Mouse (Mus musculus) limb, embryonic 13.5 days (tissue): ENCODE results near the gene Bnip2. TPM values are rescaled to one million over a fixed set of nuclear protein-coding genes. Genes with fewer than 3 reads are reported as not detected.
A peak's percentile ranks its signal among the peaks of the same experiment; 100 is the strongest.

Experiments used
- ATAC-seq: fragments of 200-750 bp; cut with Nextera tagmentation; 2 replicates; pipeline ENCODE4 v1.8.0; 2017; ENCODE audit warnings: low read depth, moderate number of reproducible peaks, moderate TSS enrichment; ENCODE audit not compliant: low FRiP score
- H3K27ac ChIP-seq: fragments of 300-500 bp; sonication (generic); 2 replicates; pipeline ENCODE4 v1.5.1; 2015; ENCODE audit warnings: inconsistent platforms, mild to moderate bottlenecking, moderate library complexity
- H3K27me3 ChIP-seq: fragments of 300-500 bp; sonication (generic); 2 replicates; pipeline ENCODE4 v1.6.1; 2015; ENCODE audit warnings: mild to moderate bottlenecking, inconsistent platforms
- H3K36me3 ChIP-seq: fragments of 300-500 bp; sonication (generic); 2 replicates; pipeline ENCODE4 v1.6.1; 2015; ENCODE audit warnings: inconsistent platforms, mild to moderate bottlenecking, moderate library complexity
- H3K4me1 ChIP-seq: fragments of 300-500 bp; sonication (generic); 2 replicates; pipeline ENCODE4 v1.6.1; 2015; ENCODE audit warnings: inconsistent platforms
- H3K4me2 ChIP-seq: fragments of 300-500 bp; sonication (generic); replicated peaks from 2 replicates; pipeline ENCODE4 v1.6.1; 2015; ENCODE audit warnings: inconsistent platforms, mild to moderate bottlenecking, moderate library complexity
- H3K4me3 ChIP-seq: fragments of 300-500 bp; sonication (generic); 2 replicates; pipeline ENCODE4 v1.5.1; 2015; ENCODE audit warnings: moderate library complexity, mild to moderate bottlenecking, inconsistent platforms
- H3K9ac ChIP-seq: fragments of 300-500 bp; sonication (generic); 2 replicates; pipeline ENCODE4 v1.6.1; 2015; ENCODE audit warnings: mild to moderate bottlenecking, inconsistent platforms
- H3K9me3 ChIP-seq: fragments of 300-500 bp; sonication (generic); 2 replicates; pipeline ENCODE4 v1.6.1; 2016; ENCODE audit warnings: inconsistent platforms
- WGBS: fragments of 180-500 bp; shearing (Covaris S2); methylation state at CpG from one replicate; pipeline ENCODE4 v1.1.7; 2015; 5-methylcytosine and 5-hydroxymethylcytosine counted together
- polyA plus RNA-seq: library from polyadenylated mRNA; unstranded; fragments of >200 nt; fragmentation: Nextera tagmentation; extraction: Ambion mirVana; gene quantifications from 2 replicates; pipeline ENCODE4 v1.2.1, GENCODE M21; 2015

Bnip2 gene
- polyA plus RNA-seq, 1 experiment from 2014 or later = 111 TPM

DNA sequence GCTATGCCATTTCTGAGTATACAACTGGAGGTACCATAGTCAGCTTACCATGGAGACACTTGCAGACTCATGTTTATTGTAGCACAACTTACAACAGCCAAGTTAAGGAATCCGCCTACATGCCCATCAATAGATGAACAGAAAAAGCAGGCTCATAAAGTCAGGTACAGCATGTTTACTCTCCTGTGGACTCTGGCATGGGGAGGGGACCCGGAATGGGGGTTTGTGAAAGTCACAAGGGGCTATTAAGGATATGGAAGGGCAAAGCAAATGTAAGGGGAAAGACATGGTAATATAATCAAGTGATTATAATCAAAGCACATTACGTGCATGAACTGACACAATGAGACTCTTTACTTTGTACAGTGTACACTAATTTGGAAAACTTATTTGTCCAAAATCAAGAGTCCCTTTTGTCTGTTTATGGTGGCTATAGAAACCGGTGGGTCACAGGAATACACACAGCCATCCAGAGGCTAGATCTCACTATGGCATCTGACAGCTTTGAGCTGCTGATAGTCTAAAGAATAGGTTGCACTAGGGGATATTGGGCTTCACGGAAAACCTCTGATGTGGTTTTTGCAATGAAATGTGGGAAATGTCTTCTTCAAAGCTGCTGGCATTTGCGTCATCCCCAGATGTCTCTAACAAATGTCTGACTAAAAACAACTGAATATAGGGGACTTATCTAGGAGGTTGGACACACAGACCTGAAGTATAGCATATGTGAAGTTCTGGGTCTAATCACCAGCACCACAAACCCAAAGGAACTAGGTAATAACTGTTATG is 50.5 kb downstream of the Bnip2 start:
- H3K4me2 ChIP-seq = no peak overlapping the region
- H3K9me3 ChIP-seq = no peaks in the 10 kb centered on the region
- H3K27me3 ChIP-seq = no peaks in the 10 kb centered on the region
- no peaks in the 10 kb centered on the region for H3K36me3 ChIP-seq
- ATAC-seq = no peak
- H3K9ac ChIP-seq = no peak overlapping the region
- no peak overlapping the region for H3K4me3 ChIP-seq
- 85% methylated on average over 6 of the region's 6 CpGs for WGBS
- H3K4me1 ChIP-seq = no peaks in the 10 kb centered on the region
- H3K27ac ChIP-seq = no peak overlapping the region

DNA sequence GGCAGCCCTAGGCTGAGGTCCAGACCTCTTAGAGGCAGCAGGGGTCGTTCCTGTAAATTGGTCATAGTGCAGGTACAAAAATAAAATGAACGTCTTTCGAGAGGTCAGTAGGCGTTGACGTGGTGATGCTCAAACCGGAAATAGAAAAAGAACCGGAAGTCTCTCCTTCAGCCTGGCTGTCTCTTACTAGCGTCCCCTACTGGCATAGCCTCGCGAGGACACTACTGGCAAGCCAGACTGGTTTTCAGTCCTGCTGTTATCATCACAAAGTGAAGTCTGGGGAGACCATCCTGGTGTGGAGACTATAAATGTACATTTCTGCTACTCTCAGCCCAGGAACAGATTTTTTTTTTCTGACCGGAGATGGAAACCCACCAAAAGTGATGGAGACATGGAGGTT is 51.3 kb downstream of the Bnip2 start:
- Histone ChIP-seq H3K4me3 (no peak overlapping the region), H3K27ac (no peak overlapping the region), H3K4me2 (no peak overlapping the region), H3K9me3 (no peaks in the 10 kb centered on the region), H3K27me3 (no peaks in the 10 kb centered on the region), H3K9ac (no peak overlapping the region), H3K36me3 (no peaks in the 10 kb centered on the region), H3K4me1 (0 out of 2 replicates have a peak, but pooled peaks cover 5% of the 10 kb centered on the region)
- ATAC-seq = no peak
- WGBS = 86% methylated on average over 11 of the region's 11 CpGs

DNA sequence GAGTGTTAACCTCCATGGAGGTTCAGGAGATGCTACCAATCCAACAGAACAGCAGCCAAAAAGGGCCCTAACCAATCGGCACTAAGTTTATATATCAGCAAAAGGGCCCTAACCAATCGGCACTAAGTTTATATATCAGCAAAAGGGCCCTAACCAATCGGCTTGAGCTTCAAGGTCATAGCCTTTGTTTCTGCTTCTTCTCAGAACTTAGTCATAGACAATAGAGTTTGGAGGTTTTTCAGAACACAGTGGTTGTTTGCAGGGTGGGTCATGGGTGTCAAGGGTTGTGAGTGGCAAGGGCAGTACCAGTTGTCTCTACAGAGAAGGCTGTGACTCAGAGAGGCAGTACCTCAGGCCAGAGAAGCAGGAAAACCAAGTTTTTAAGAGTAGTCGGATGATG is 52.9 kb downstream of the Bnip2 start:
- H3K4me3 ChIP-seq = no peak overlapping the region
- WGBS = 92% methylated on average over 4 of the region's 4 CpGs
- no peak overlapping the region for H3K9ac ChIP-seq
- ATAC-seq = no peak
- H3K27ac ChIP-seq = no peak overlapping the region
- no peaks in the 10 kb centered on the region for H3K36me3 ChIP-seq
- no peaks in the 10 kb centered on the region for H3K9me3 ChIP-seq
- no peaks in the 10 kb centered on the region for H3K27me3 ChIP-seq
- H3K4me1 ChIP-seq = 0 out of 2 replicates have a peak, but pooled peaks cover 5% of the 10 kb centered on the region
- H3K4me2 ChIP-seq = no peak overlapping the region

DNA sequence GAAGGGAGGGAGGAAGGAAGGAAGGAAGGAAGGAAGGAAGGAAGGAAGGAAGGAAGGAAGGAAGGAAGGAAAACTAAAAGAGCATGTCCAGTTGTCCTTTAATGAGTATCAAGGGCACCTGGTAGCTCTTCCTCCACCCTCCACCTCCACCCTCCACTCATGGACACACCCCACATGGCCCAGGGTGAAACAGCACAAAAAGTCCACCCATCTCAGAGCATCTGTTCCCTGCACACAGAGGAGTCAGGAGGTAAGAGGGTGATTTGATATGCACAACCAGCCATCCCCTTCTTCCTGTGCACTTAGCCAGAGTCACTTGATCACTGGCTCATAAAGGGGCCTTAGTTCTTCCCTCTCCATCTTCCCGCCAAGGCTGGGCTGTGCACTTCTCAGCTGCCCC is 53.7 kb downstream of the Bnip2 start:
- Histone ChIP-seq H3K4me3 (no peak overlapping the region), H3K27ac (no peak overlapping the region), H3K9me3 (no peaks in the 10 kb centered on the region), H3K36me3 (no peaks in the 10 kb centered on the region), H3K9ac (no peak overlapping the region), H3K4me1 (peaks cover 11% of the 10 kb centered on the region), H3K27me3 (no peaks in the 10 kb centered on the region), H3K4me2 (no peak overlapping the region)
- 46% methylated on average over 1 of the region's 1 CpGs for WGBS
- ATAC-seq = no peak

DNA sequence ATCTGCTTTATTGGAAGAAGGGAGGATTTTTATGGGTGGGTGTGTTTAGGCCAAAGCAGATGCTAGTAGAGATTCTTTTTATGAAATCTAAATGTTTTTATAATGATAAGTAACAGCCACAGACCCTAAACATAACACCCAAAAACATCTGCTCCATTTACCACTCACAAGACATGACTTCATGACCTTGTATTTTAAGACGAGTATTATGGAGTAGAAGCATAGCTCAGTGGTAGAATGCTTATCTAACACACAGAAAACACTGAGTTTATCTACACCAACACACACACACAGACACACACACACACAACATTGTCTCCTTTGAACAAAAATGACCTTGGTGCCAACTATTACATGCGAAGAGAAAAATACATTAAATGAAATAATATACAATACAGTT is 55.6 kb downstream of the Bnip2 start:
- H3K36me3 ChIP-seq = no peaks in the 10 kb centered on the region
- no peak overlapping the region for H3K4me3 ChIP-seq
- no peak overlapping the region for H3K9ac ChIP-seq
- ATAC-seq = no peak
- no peaks in the 10 kb centered on the region for H3K27me3 ChIP-seq
- 67% methylated on average over 2 of the region's 2 CpGs for WGBS
- H3K4me2 ChIP-seq = no peak overlapping the region
- H3K27ac ChIP-seq = no peak overlapping the region
- no peaks in the 10 kb centered on the region for H3K9me3 ChIP-seq
- peaks cover 30% of the 10 kb centered on the region for H3K4me1 ChIP-seq

DNA sequence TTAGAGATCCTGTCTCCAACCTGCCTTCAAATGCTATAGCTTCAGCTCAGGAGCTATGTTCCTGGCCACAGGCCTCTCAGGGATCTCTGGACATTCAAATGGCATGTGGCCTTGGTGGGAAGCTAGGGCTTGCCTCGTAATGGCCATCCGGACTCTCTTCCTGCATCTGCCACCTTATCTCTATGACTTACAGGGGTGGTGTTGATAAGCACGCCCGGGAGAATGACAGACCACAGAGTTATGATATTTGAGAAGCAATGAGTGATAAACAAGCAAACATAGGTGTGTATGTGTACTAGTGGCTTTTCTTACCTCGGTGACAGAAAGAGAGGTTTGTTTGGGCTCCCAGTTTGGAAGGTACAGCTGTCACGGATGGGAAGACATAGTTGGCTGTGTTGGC is 57.0 kb downstream of the Bnip2 start:
- no peak for ATAC-seq
- Histone ChIP-seq H3K4me1 (peaks cover 33% of the 10 kb centered on the region), H3K9ac (no peak overlapping the region), H3K27ac (no peak overlapping the region), H3K4me3 (no peak overlapping the region), H3K9me3 (no peaks in the 10 kb centered on the region), H3K4me2 (no peak overlapping the region), H3K27me3 (no peaks in the 10 kb centered on the region), H3K36me3 (no peaks in the 10 kb centered on the region)
- 87% methylated on average over 6 of the region's 6 CpGs for WGBS

DNA sequence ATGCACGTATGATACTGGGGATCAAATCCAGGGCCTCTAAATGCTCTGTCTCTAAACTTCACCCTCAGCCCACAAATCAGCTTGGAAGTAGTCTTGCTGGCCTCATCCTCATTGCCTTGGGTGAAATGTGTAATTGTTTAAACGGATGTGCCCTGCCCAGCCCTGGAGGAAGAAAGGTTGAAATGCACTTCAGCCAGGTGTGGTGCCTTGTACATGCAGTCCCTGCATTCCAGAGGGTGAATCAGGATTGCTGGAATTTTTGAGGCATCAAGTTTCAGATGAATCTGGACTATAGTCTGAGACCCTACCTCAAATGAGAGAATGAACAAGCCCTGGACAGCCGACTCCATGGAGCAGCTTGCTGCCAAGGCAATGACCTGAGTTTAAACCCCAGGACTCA is 58.6 kb downstream of the Bnip2 start:
- Histone ChIP-seq H3K27me3 (no peaks in the 10 kb centered on the region), H3K9me3 (no peaks in the 10 kb centered on the region), H3K4me2 (0 out of 2 replicates have a peak overlapping the region, but pooled peaks have one; percentile 0), H3K36me3 (no peaks in the 10 kb centered on the region), H3K9ac (no peak overlapping the region), H3K4me1 (peaks cover 33% of the 10 kb centered on the region), H3K4me3 (no peak overlapping the region), H3K27ac (no peak overlapping the region)
- 49% methylated on average over 3 of the region's 3 CpGs for WGBS
- ATAC-seq = no peak

DNA sequence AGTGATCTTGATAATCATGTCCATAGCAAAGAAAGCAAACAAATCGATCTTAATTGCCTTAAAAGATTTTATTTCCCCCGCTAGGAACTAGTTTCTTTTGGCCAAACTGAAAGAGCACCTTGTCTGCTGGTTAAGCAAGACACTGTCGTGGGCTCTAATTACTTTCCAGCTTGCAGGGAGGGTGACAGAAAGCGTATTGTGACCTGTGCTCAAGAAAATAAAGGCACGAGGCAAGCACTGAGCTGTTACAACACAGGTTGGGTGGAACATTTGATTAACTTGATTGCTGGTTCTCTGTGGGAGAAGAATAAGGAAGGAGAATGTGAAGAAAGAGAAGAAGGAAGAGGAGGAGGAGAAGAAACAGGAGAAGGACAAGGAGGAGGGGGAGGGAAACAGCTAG is 59.0 kb downstream of the Bnip2 start:
- no peak overlapping the region; the same call in 1 of the 2 replicates for H3K27ac ChIP-seq
- H3K9ac ChIP-seq = no peak overlapping the region
- 31% methylated on average over 5 of the region's 5 CpGs for WGBS
- ATAC-seq = no peak
- no peaks in the 10 kb centered on the region for H3K9me3 ChIP-seq
- H3K4me3 ChIP-seq = no peak overlapping the region
- H3K4me1 ChIP-seq = peaks cover 33% of the 10 kb centered on the region
- H3K4me2 ChIP-seq = 0 out of 2 replicates have a peak overlapping the region, but pooled peaks have one; percentile 0
- H3K27me3 ChIP-seq = no peaks in the 10 kb centered on the region
- H3K36me3 ChIP-seq = no peaks in the 10 kb centered on the region

DNA sequence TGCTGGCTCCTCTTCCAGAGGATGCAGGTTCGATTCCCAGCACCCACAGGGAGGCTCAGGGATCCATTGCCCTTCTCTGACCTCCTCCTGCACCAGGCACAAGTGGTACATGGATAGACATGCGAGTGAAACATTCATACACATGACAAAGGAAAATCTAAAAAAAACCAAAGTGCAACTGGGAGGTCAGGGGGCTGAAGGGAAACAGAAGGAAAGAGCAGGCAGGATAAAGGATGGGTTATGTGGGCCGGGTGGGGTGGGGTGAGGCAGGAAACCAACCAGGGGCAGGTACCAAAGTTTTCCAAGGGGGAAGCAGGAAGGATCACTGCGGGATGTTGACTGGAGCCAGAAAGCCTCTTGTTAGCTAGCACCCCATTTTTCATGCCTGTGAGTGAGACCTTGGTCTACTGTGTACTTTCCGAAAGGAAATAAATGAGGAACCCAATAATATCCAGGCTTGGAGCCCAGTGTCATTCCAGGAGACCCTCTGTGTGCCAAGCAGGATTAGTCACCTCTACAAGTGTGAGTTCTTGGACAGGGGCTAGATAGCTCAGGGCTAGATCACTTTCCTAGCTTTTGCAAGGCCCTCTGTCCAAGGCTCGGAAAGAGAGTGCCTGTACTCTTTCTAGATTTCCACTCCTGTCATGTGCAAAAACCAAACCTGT is 59.6 kb downstream of the Bnip2 start:
- peak; percentile 32; the same call in 1 of the 2 replicates for ATAC-seq
- H3K9me3 ChIP-seq = no peaks in the 10 kb centered on the region
- H3K4me1 ChIP-seq = peaks cover 33% of the 10 kb centered on the region
- H3K36me3 ChIP-seq = no peaks in the 10 kb centered on the region
- H3K27ac ChIP-seq = peak overlapping the region; percentile 52
- H3K4me2 ChIP-seq = no peak overlapping the region
- H3K4me3 ChIP-seq = no peak overlapping the region
- no peak overlapping the region for H3K9ac ChIP-seq
- no peaks in the 10 kb centered on the region for H3K27me3 ChIP-seq
- 59% methylated on average over 6 of the region's 6 CpGs for WGBS

DNA sequence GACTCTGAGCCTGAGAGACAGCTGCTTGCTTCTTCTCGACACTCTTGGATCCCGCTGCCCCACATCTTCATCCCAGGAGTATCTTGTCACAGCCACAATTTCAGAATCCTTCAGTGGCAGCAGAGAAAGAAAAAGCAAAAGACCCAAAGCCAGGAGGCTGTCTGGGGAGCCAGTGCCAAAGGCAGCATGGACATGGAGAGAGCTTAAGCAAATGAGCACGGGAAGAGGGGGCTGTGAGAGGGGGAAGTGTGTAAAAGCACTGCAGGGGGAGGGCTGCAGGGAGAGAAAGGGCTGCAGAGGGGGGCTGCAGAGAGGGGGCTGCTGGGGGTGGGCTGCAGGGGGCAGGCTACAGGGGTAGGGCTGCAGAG is 60.1 kb downstream of the Bnip2 start:
- no peak for ATAC-seq
- 22% methylated on average over 3 of the region's 3 CpGs for WGBS
- no peak overlapping the region for H3K4me2 ChIP-seq
- H3K4me1 ChIP-seq = peaks cover 33% of the 10 kb centered on the region
- H3K36me3 ChIP-seq = no peaks in the 10 kb centered on the region
- H3K9me3 ChIP-seq = no peaks in the 10 kb centered on the region
- no peak overlapping the region for H3K9ac ChIP-seq
- H3K27ac ChIP-seq = peak overlapping the region; percentile 52
- no peak overlapping the region for H3K4me3 ChIP-seq
- H3K27me3 ChIP-seq = no peaks in the 10 kb centered on the region

DNA sequence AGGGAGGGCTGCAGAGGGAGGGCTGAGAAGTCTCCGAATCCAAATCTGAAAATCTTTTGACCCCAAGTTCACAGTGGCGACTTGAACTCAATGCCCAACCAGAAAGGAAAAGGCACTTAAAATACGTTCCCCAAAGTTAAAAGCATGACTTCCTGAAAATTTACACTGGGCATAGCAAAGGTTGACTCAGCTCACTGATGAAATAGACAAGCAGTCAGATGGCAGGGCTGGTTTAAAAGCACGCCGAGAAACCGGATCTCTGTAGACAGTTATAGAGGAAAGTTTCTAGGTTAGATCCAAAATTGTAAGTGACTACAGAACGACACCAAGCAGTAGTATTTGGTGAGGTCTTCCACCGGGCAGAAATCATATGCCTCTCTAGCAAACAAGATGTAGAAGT is 60.6 kb downstream of the Bnip2 start:
- no peaks in the 10 kb centered on the region for H3K9me3 ChIP-seq
- H3K4me3 ChIP-seq = no peak overlapping the region
- ATAC-seq = no peak
- no peaks in the 10 kb centered on the region for H3K27me3 ChIP-seq
- H3K4me1 ChIP-seq = peaks cover 33% of the 10 kb centered on the region
- no peak overlapping the region for H3K4me2 ChIP-seq
- H3K9ac ChIP-seq = no peak overlapping the region
- WGBS = 40% methylated on average over 8 of the region's 8 CpGs
- H3K36me3 ChIP-seq = no peaks in the 10 kb centered on the region
- H3K27ac ChIP-seq = no peak overlapping the region; the same call in 1 of the 2 replicates

DNA sequence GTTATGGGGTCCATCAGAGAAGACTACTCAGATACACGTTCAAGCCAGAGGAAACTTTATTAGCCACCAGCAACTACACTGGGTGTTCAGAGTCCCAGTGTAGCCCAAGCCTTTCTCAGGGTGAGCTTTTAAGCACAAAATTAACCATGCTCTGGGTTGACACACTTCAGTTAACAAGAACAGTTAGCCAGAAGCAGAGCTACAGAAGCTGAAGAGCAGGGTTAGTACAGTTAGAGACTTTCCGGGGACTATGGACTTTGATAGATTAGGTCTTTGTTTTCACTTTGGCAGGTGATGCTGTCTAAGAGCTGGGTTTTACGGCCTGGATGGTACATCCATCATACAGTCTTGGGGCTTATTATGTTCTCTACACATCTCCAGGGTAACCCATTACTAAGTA is 63.5 kb downstream of the Bnip2 start:
- no peaks in the 10 kb centered on the region for H3K27me3 ChIP-seq
- H3K4me1 ChIP-seq = peaks cover 24% of the 10 kb centered on the region
- H3K9me3 ChIP-seq = no peaks in the 10 kb centered on the region
- no peak overlapping the region for H3K4me2 ChIP-seq
- H3K4me3 ChIP-seq = no peak overlapping the region
- 78% methylated on average over 3 of the region's 3 CpGs for WGBS
- H3K9ac ChIP-seq = no peak overlapping the region
- ATAC-seq = no peak
- no peak overlapping the region for H3K27ac ChIP-seq
- no peaks in the 10 kb centered on the region for H3K36me3 ChIP-seq
